8 mouse cellular contexts compared by ENCODE assay signal in the genomic region with DNA sequence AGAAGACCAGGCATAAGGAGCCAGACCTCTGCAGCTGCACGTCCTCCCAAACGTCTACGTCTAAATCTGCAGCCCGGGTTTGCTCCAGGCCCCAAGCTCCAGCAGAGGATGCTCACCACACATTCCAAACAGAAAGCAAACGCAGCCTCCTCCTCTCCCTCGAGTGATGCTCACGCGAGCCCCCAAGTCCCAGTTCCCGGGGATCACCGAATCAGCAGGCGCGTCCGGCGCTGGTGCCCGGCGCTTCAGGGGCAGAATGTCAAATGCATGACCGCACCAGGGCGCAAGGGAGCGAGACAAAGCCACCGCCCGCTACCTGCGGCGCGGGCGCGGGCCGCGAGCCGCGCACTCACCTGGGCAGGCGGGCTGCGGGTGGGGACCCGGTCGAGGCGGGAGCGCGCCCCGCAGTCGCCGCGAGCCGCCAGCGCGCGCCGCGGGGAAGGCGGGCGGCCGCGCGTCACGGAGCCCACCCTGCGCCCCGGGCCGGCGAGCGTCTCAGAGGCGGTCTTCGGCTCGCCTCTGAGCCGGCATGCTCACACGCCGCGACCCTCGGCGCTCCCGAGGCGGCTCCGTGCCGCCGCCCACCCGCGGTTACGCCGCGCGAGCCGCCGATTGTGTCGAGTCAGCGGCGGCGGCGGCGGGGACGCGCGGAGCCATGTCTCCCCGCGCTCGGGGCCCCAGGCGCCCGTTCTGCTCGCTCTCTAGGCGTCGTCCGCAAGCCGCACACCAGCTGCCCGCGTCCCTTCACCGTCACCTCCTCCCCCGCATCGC. TPM values are rescaled to one million over a fixed set of nuclear protein-coding genes. Genes with fewer than 3 reads are reported as not detected.
DNase-seq lines count a peak whose midpoint lies in the region; ATAC-seq lines count a peak whose summit lies in the region.

No protein-coding gene starts in this region.

- H3K27me3 ChIP-seq in intestine, embryonic 15.5 days (replicated peaks), result no peaks in the 10 kb centered on the region
- peaks cover 5% of the 10 kb centered on the region; the same call in 1 of the 2 replicates for H3K27me3 ChIP-seq in midbrain, embryonic 11.5 days (ENCODE audit: control insufficient read depth, insufficient read depth, low read length)
- no peaks in the 10 kb centered on the region; the same call in 1 of the 2 replicates for H3K27me3 ChIP-seq in stomach, embryonic 14.5 days (ENCODE audit: control insufficient read depth, insufficient read depth, low read length)

- H3K9ac ChIP-seq in intestine, embryonic 15.5 days, result peak overlapping the region; percentile 71
- peak overlapping the region; percentile 82 for H3K9ac ChIP-seq in midbrain, embryonic 11.5 days (ENCODE audit: low read length)
- peak overlapping the region; percentile 61 for H3K9ac ChIP-seq in stomach, embryonic 14.5 days (replicated peaks; ENCODE audit: low read depth, low read length)

- no peaks in the 10 kb centered on the region for H3K9me3 ChIP-seq in intestine, embryonic 15.5 days
- no peaks in the 10 kb centered on the region for H3K9me3 ChIP-seq in midbrain, embryonic 11.5 days (ENCODE audit: control insufficient read depth, low read length)
- no peaks in the 10 kb centered on the region for H3K9me3 ChIP-seq in stomach, embryonic 14.5 days (ENCODE audit: control insufficient read depth, low read depth, low read length)

- H3K4me2 ChIP-seq in intestine, embryonic 15.5 days (replicated peaks), result peak overlapping the region; percentile 94
- peak overlapping the region; percentile 81 for H3K4me2 ChIP-seq in midbrain, embryonic 11.5 days
- peak overlapping the region; percentile 68 for H3K4me2 ChIP-seq in stomach, embryonic 14.5 days (replicated peaks; ENCODE audit: low read depth, low read length)

- peak; percentile 8 to 14 for DNase-seq in adrenal gland, postnatal 4 days (ENCODE audit: low spot score in 2 of 2)
- peak; percentile 75 for DNase-seq in embryo, embryonic 10.5 days (ENCODE audit: low spot score)
- peak; percentile 7 to 37 for DNase-seq in gastrocnemius, postnatal 36 days
- DNase-seq in left cerebral cortex, postnatal 25 days (ENCODE audit: low spot score in 2 of 2), result peak; percentile 75 to 81
- DNase-seq in midbrain, embryonic 11.5 days (ENCODE audit: low spot score, missing footprints), result peak; percentile 96
- no peak for DNase-seq in spleen, postnatal 14 days (ENCODE audit: low spot score in 2 of 2)

- H3K4me3 ChIP-seq in intestine, embryonic 15.5 days (replicated peaks), result peak overlapping the region; percentile 75
- peak overlapping the region; percentile 78 for H3K4me3 ChIP-seq in midbrain, embryonic 11.5 days (ENCODE audit: low read depth, low read length)
- H3K4me3 ChIP-seq in stomach, embryonic 14.5 days (ENCODE audit: low read depth, low read length), result peak overlapping the region; percentile 81

- H3K4me1 ChIP-seq in intestine, embryonic 15.5 days (replicated peaks), result no peaks in the 10 kb centered on the region
- 0 out of 2 replicates have a peak, but pooled peaks cover 2% of the 10 kb centered on the region for H3K4me1 ChIP-seq in midbrain, embryonic 11.5 days (ENCODE audit: control insufficient read depth, insufficient read depth, low read length)
- no peaks in the 10 kb centered on the region for H3K4me1 ChIP-seq in stomach, embryonic 14.5 days (ENCODE audit: control insufficient read depth, insufficient read depth, low read length)

- peak; percentile 91 for ATAC-seq in intestine, embryonic 15.5 days
- ATAC-seq in midbrain, embryonic 11.5 days (ENCODE audit: low FRiP score), result peak; percentile 90
- ATAC-seq in stomach, embryonic 14.5 days (ENCODE audit: insufficient number of reproducible peaks, insufficient read depth, low FRiP score, low read depth), result peak; percentile 80; the same call in 1 of the 2 replicates

- intact Hi-C loops in gastrocnemius, postnatal 36 days (cut with DNase I), result no loop called here
- intact Hi-C loops in left cerebral cortex, postnatal 25 days (cut with DNase I), result loop anchor here (1.0 to 5.0 kb wide), 4 partner anchors 62 to 286 kb away; no protein-coding TSS in a partner anchor

- no peaks in the 10 kb centered on the region for H3K36me3 ChIP-seq in intestine, embryonic 15.5 days
- no peaks in the 10 kb centered on the region for H3K36me3 ChIP-seq in midbrain, embryonic 11.5 days (ENCODE audit: control insufficient read depth, insufficient read depth, low read length)
- no peaks in the 10 kb centered on the region for H3K36me3 ChIP-seq in stomach, embryonic 14.5 days (ENCODE audit: control insufficient read depth, insufficient read depth, low read length)

- H3K27ac ChIP-seq in intestine, embryonic 15.5 days, result peak overlapping the region; percentile 40; the same call in 1 of the 2 replicates
- H3K27ac ChIP-seq in midbrain, embryonic 11.5 days (ENCODE audit: low read depth, low read length), result peak overlapping the region; percentile 56
- peak overlapping the region; percentile 81 for H3K27ac ChIP-seq in stomach, embryonic 14.5 days (ENCODE audit: low read length)

- WGBS in intestine, embryonic 15.5 days, result under 1% methylated on average over 101 of the region's 104 CpGs
- WGBS in midbrain, embryonic 11.5 days, result under 1% methylated on average over 88 of the region's 104 CpGs
- under 1% methylated on average over 101 of the region's 104 CpGs for WGBS in stomach, embryonic 14.5 days

RNA-seq across cellular contexts. Expression of gene Hecw2, which starts 0.6 kb away (rescaled TPM):
- total RNA-seq in adrenal gland, postnatal 4 days (2021), result 10 to 100 TPM; 11.7 to 12.1 TPM
- total RNA-seq in gastrocnemius, postnatal 36 days (2021), result 1 to 10 TPM; 3.1 to 5.2 TPM
- 1.4 and 1.8 TPM in 2 replicates for polyA plus RNA-seq in intestine, embryonic 15.5 days (2015; fragmentation: Nextera tagmentation; extraction: Ambion mirVana)
- 10 to 100 TPM; 42.7 to 57.6 TPM for total RNA-seq in left cerebral cortex, postnatal 25 days (2021)
- polyA plus RNA-seq in midbrain, embryonic 11.5 days (2014; fragmentation: Nextera tagmentation; extraction: Ambion mirVana), result 2.5 and 3.0 TPM in 2 replicates
- 2.5 and 2.9 TPM in 2 replicates for polyA plus RNA-seq in stomach, embryonic 14.5 days (2014; fragmentation: Nextera tagmentation; extraction: Ambion mirVana)

RNA-seq across cellular contexts. Expression of gene Ccdc150, which starts 56.1 kb away (rescaled TPM):
- under 1 TPM; 0.67 to 0.76 TPM for total RNA-seq in adrenal gland, postnatal 4 days (2021)
- not detected for total RNA-seq in gastrocnemius, postnatal 36 days (2021)
- polyA plus RNA-seq in intestine, embryonic 15.5 days (2015; fragmentation: Nextera tagmentation; extraction: Ambion mirVana), result 0.11 and 0.14 TPM in 2 replicates
- under 1 TPM in 1 of 2 experiments, not detected in 1; 0.50 TPM for total RNA-seq in left cerebral cortex, postnatal 25 days (2021)
- polyA plus RNA-seq in midbrain, embryonic 11.5 days (2014; fragmentation: Nextera tagmentation; extraction: Ambion mirVana), result 0.45 and 0.58 TPM in 2 replicates
- polyA plus RNA-seq in stomach, embryonic 14.5 days (2014; fragmentation: Nextera tagmentation; extraction: Ambion mirVana), result 0.39 and 0.55 TPM in 2 replicates

Comparison
In these comparisons a context has a peak if more than half of its experiments do, and no peak if none do; other contexts are left out.
1. DNase-seq: peak in adrenal gland, postnatal 4 days (2 of 2), embryo, embryonic 10.5 days (single experiment), gastrocnemius, postnatal 36 days (2 of 2), left cerebral cortex, postnatal 25 days (2 of 2) and midbrain, embryonic 11.5 days (single experiment); none in spleen, postnatal 14 days (0 of 2).
2. Peak in every context shown above with its lines, with median percentiles within 50 percentile points of each other: ATAC-seq, H3K27ac ChIP-seq, H3K4me2 ChIP-seq, H3K4me3 ChIP-seq and H3K9ac ChIP-seq.